Mouse (Mus musculus): ENCODE measurements around the gene Twist1. TPM values are rescaled to one million over a fixed set of nuclear protein-coding genes. Genes with fewer than 3 reads are reported as not detected.

Gene Twist1
- polyA plus RNA-seq, 1 experiment from 2014 or later: 92.7 TPM

DNA sequence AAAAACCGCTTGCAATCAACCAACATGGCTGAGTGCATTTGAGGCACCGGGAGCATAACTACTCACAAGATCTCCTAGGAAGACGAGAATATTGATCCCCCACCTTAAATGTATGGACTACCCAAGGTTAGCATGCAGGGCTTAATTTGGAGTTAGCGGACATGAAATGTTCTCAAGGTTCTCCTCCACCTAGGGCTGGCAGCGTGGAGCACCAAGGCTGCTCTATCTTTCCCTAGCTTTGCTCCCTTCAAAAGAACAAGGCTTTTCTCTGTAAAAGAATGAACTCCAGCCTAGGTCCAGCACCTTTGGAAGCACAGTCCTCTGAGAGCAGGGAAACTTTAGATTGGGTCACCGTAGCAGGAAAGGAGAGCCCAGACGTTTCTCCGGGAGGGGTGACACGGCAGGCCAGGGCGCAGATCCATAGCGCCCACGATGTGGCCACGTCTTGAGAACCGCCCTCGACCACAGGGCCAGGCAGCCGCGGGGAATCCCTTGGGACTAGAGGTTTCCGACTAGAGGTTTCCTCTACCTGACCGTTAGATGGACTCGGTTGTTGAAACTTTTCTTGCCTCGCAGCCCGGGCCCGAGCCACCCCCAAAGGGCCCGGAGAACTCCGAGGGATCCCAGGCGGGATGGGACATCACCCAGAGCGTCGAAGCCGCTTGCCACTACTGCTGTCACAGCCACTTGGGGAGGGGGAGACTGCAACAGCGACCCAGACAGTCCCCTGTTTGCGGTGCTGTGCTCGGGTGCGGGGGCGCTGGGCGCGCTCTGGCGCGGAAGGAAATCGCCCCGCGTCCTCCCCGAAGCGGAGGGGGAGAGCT, 683 bp upstream of the Twist1 start:
- Histone ChIP-seq H3K27me3 (ENCODE audit: control insufficient read depth, insufficient read depth, low read length) (peaks cover 6% of the 10 kb centered on the region), H3K4me2 (ENCODE audit: low read depth, low read length) (peak overlapping the region; percentile 78), H3K27ac (replicated peaks; ENCODE audit: low read depth, low read length) (peak overlapping the region; percentile 98), H3K4me1 (ENCODE audit: control insufficient read depth, insufficient read depth, low read length) (no peaks in the 10 kb centered on the region), H3K36me3 (replicated peaks; ENCODE audit: control insufficient read depth, insufficient read depth, low read depth, low read length) (no peaks in the 10 kb centered on the region), H3K4me3 (ENCODE audit: low read depth, low read length) (peak overlapping the region; percentile 79), H3K9me3 (replicated peaks; ENCODE audit: control insufficient read depth, low read length) (no peaks in the 10 kb centered on the region), H3K9ac (replicated peaks; ENCODE audit: low read length) (peak overlapping the region; percentile 97)
- peak; percentile 63 for DNase-seq (ENCODE audit: low spot score)
- ATAC-seq (replicated peaks; ENCODE audit: insufficient number of reproducible peaks, low FRiP score, low TSS enrichment, low read depth): peak; percentile 58
- under 1% methylated on average over 39 of the region's 43 CpGs for WGBS

DNA sequence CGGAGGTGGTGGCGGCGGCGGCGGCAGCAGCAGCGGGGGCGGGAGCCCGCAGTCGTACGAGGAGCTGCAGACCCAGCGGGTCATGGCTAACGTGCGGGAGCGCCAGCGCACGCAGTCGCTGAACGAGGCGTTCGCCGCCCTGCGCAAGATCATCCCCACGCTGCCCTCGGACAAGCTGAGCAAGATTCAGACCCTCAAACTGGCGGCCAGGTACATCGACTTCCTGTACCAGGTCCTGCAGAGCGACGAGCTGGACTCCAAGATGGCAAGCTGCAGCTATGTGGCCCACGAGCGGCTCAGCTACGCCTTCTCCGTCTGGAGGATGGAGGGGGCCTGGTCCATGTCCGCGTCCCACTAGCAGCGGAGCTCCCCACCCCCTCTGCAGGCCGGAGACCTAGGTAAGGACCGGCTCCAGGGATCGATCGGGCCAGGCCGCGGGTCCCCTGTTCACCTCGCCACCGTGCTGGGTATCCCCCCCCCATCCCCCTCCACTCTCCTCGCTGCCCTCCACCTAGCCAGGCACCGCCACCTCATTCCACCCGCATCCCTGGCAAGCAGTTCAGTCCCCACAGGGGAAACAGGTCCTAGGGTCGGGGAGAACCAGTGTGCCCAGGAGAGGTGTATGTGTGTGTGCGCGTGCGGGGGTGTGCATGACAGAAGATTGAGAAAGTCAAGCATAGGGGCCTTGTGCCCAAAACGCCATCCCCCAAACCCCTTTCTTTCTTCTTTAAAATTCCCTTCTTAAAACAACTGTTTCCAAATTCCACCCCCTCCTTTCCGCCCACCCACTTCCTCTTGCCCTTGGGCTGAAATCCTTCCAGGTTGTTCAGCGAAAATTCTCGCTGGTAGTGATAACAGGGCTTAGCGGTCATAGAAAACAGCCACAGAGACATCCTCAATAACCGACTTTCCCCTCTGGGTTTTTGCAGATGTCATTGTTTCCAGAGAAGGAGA, 1.0 kb downstream of the Twist1 start:
- Histone ChIP-seq H3K4me2 (ENCODE audit: low read depth, low read length) (peak overlapping the region; percentile 78), H3K4me1 (ENCODE audit: control insufficient read depth, insufficient read depth, low read length) (no peaks in the 10 kb centered on the region), H3K36me3 (replicated peaks; ENCODE audit: control insufficient read depth, insufficient read depth, low read depth, low read length) (no peaks in the 10 kb centered on the region), H3K27me3 (ENCODE audit: control insufficient read depth, insufficient read depth, low read length) (peaks cover 6% of the 10 kb centered on the region), H3K9ac (replicated peaks; ENCODE audit: low read length) (peak overlapping the region; percentile 97), H3K9me3 (replicated peaks; ENCODE audit: control insufficient read depth, low read length) (no peaks in the 10 kb centered on the region), H3K27ac (replicated peaks; ENCODE audit: low read depth, low read length) (peak overlapping the region; percentile 98), H3K4me3 (ENCODE audit: low read depth, low read length) (peak overlapping the region; percentile 79)
- WGBS: under 1% methylated on average over 47 of the region's 56 CpGs
- DNase-seq (ENCODE audit: low spot score) (peak; percentile 64), ATAC-seq (replicated peaks; ENCODE audit: insufficient number of reproducible peaks, low FRiP score, low TSS enrichment, low read depth) (peak; percentile 15; the same call in 1 of the 2 replicates)

DNA sequence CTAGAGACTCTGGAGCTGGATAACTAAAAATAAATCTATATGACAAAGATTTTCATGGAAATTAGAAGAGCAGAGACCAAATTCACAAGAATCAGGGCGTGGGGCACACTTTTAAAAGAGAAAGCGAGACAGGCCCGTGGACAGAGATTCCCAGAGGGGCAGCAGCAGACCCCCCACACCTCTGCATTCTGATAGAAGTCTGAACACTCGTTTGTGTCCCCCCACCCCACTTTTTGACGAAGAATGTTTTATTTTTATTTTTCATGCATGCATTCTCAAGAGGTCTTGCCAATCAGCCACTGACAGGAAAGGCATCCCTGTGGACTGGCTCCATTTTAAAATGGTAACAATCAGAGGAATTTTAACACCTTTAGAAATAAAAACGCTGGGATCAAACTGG, 1.7 kb downstream of the Twist1 start:
- H3K9ac ChIP-seq (replicated peaks; ENCODE audit: low read length): peak overlapping the region; percentile 97
- WGBS: 0% methylated on average over 6 of the region's 6 CpGs
- no peaks in the 10 kb centered on the region for H3K36me3 ChIP-seq (replicated peaks; ENCODE audit: control insufficient read depth, insufficient read depth, low read depth, low read length)
- peaks cover 6% of the 10 kb centered on the region for H3K27me3 ChIP-seq (ENCODE audit: control insufficient read depth, insufficient read depth, low read length)
- H3K4me1 ChIP-seq (ENCODE audit: control insufficient read depth, insufficient read depth, low read length): no peaks in the 10 kb centered on the region
- peak overlapping the region; percentile 36 for H3K4me2 ChIP-seq (ENCODE audit: low read depth, low read length)
- peak overlapping the region; percentile 79 for H3K4me3 ChIP-seq (ENCODE audit: low read depth, low read length)
- ATAC-seq (replicated peaks; ENCODE audit: insufficient number of reproducible peaks, low FRiP score, low TSS enrichment, low read depth) (no peak), DNase-seq (ENCODE audit: low spot score) (peak; percentile 53)
- H3K27ac ChIP-seq (replicated peaks; ENCODE audit: low read depth, low read length): peak overlapping the region; percentile 98
- no peaks in the 10 kb centered on the region for H3K9me3 ChIP-seq (replicated peaks; ENCODE audit: control insufficient read depth, low read length)

DNA sequence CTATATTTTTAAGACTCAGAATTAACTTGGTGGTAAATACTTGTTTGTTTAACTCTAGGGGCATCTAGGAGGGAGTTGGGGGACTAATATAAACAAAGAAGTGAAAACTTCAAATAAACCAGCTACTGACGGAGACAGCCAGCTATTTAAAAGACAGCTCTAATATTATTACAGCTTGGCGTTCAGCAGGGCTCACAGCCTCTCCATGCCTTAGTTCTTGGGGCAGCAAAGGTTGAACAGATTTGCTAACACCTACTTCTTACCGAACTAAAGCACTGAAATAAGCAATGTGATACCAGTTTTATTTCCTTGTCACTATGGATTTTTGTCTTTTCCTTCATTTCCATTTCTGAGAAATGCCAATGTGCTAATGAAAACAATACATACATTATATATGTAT, 2.4 kb downstream of the Twist1 start:
- H3K4me2 ChIP-seq (ENCODE audit: low read depth, low read length): peak overlapping the region; percentile 19; the same call in 1 of the 2 replicates
- H3K9ac ChIP-seq (replicated peaks; ENCODE audit: low read length): peak overlapping the region; percentile 72
- peak overlapping the region; percentile 49 for H3K4me3 ChIP-seq (ENCODE audit: low read depth, low read length)
- DNase-seq (ENCODE audit: low spot score) (peak; percentile 45), ATAC-seq (replicated peaks; ENCODE audit: insufficient number of reproducible peaks, low FRiP score, low TSS enrichment, low read depth) (no peak)
- H3K27ac ChIP-seq (replicated peaks; ENCODE audit: low read depth, low read length): peak overlapping the region; percentile 67
- H3K36me3 ChIP-seq (replicated peaks; ENCODE audit: control insufficient read depth, insufficient read depth, low read depth, low read length): no peaks in the 10 kb centered on the region
- H3K9me3 ChIP-seq (replicated peaks; ENCODE audit: control insufficient read depth, low read length): no peaks in the 10 kb centered on the region
- peaks cover 4% of the 10 kb centered on the region for H3K27me3 ChIP-seq (ENCODE audit: control insufficient read depth, insufficient read depth, low read length)
- H3K4me1 ChIP-seq (ENCODE audit: control insufficient read depth, insufficient read depth, low read length): no peaks in the 10 kb centered on the region
- 2% methylated on average over 3 of the region's 3 CpGs for WGBS

DNA sequence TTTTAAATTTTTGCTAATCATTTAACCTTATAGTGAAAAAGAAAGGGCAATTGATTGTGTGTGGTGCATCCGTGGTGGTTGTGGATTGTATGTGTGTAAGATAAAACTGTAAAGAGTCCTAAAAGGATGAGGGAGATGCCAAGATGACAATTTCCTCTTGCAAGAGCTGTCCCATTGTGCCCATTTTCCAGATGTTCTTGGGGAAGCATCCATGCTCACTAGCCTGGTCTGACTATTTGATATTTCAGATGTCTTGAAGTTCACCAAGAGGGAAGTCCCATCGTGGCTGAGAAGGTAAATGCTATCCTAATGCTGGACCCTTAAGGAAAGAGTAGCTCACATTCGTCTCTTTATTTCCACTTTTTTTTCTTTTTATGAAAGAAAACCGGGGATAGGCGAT, 3.5 kb downstream of the Twist1 start:
- Histone ChIP-seq H3K27ac (replicated peaks; ENCODE audit: low read depth, low read length) (peak overlapping the region; percentile 62), H3K4me3 (ENCODE audit: low read depth, low read length) (peak overlapping the region; percentile 40), H3K27me3 (ENCODE audit: control insufficient read depth, insufficient read depth, low read length) (peaks cover 3% of the 10 kb centered on the region; the same call in 1 of the 2 replicates), H3K4me1 (ENCODE audit: control insufficient read depth, insufficient read depth, low read length) (no peaks in the 10 kb centered on the region), H3K9ac (replicated peaks; ENCODE audit: low read length) (peak overlapping the region; percentile 68), H3K36me3 (replicated peaks; ENCODE audit: control insufficient read depth, insufficient read depth, low read depth, low read length) (no peaks in the 10 kb centered on the region), H3K9me3 (replicated peaks; ENCODE audit: control insufficient read depth, low read length) (no peaks in the 10 kb centered on the region), H3K4me2 (ENCODE audit: low read depth, low read length) (peak overlapping the region; percentile 35)
- WGBS: 9% methylated on average over 5 of the region's 5 CpGs
- ATAC-seq (replicated peaks; ENCODE audit: insufficient number of reproducible peaks, low FRiP score, low TSS enrichment, low read depth) (no peak), DNase-seq (ENCODE audit: low spot score) (peak; percentile 65)

DNA sequence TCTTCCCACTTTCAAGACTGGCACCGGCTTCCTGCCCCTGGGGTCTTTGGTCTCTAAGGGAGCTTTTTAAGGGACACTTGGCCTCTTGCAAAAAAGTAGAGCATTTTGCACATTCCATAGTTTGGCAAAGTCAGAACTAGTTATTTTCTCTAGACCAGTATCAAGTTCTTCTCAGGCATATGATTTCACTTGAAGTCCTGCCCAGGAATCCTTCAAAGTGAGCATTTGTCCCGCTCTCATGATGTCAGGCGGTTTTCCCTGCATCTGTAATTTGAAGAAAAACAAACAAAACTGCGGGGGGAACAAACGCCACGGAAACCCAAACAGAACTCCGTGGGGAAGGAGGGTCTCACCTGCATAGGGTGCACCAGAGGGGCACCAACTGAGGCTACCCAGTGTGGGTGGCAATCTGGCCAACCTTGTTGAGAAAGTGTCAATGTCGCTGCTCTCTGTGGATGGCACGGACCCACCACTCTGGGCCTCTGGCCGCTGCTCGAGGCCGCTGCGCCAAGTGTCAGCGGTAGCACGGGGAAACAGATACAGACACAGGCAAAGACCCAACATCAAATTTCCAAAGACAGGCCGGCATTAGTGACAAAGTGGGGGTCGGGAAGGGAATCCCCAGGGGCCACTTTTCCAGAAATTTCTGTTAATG, 4.8 kb downstream of the Twist1 start:
- 1% methylated on average over 17 of the region's 17 CpGs for WGBS
- Histone ChIP-seq H3K4me3 (ENCODE audit: low read depth, low read length) (peak overlapping the region; percentile 40), H3K9ac (replicated peaks; ENCODE audit: low read length) (peak overlapping the region; percentile 79), H3K4me1 (ENCODE audit: control insufficient read depth, insufficient read depth, low read length) (peaks cover 3% of the 10 kb centered on the region; the same call in 1 of the 2 replicates), H3K9me3 (replicated peaks; ENCODE audit: control insufficient read depth, low read length) (no peaks in the 10 kb centered on the region), H3K27me3 (ENCODE audit: control insufficient read depth, insufficient read depth, low read length) (peaks cover 3% of the 10 kb centered on the region; the same call in 1 of the 2 replicates), H3K27ac (replicated peaks; ENCODE audit: low read depth, low read length) (peak overlapping the region; percentile 90), H3K36me3 (replicated peaks; ENCODE audit: control insufficient read depth, insufficient read depth, low read depth, low read length) (no peaks in the 10 kb centered on the region), H3K4me2 (ENCODE audit: low read depth, low read length) (peak overlapping the region; percentile 61)
- ATAC-seq (replicated peaks; ENCODE audit: insufficient number of reproducible peaks, low FRiP score, low TSS enrichment, low read depth): no peak
- peak; percentile 43 for DNase-seq (ENCODE audit: low spot score)

DNA sequence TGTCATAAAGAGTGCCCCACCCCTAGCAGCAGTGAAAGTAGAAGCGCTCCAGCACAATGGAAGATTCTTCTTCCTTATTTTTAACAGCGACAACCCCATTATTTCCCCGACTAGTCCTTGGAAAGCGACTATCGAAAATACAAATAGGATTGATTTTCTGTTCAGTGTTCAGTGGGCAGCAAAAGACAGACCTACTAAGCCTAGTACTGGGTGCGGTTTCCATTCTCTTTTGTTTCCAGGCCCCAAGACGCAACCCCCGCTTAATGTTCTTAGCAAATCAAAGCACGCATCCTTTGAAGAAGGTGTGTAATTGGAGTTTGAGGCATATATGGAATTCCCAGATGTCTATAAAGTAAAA, 5.3 kb downstream of the Twist1 start:
- no peaks in the 10 kb centered on the region for H3K36me3 ChIP-seq (replicated peaks; ENCODE audit: control insufficient read depth, insufficient read depth, low read depth, low read length)
- H3K9ac ChIP-seq (replicated peaks; ENCODE audit: low read length): peak overlapping the region; percentile 79
- peaks cover 3% of the 10 kb centered on the region; the same call in 1 of the 2 replicates for H3K4me1 ChIP-seq (ENCODE audit: control insufficient read depth, insufficient read depth, low read length)
- no peaks in the 10 kb centered on the region for H3K9me3 ChIP-seq (replicated peaks; ENCODE audit: control insufficient read depth, low read length)
- no peak for DNase-seq (ENCODE audit: low spot score)
- H3K4me2 ChIP-seq (ENCODE audit: low read depth, low read length): peak overlapping the region; percentile 61
- H3K27ac ChIP-seq (replicated peaks; ENCODE audit: low read depth, low read length): peak overlapping the region; percentile 90
- H3K4me3 ChIP-seq (ENCODE audit: low read depth, low read length): peak overlapping the region; percentile 40
- no peak for ATAC-seq (replicated peaks; ENCODE audit: insufficient number of reproducible peaks, low FRiP score, low TSS enrichment, low read depth)
- peaks cover 3% of the 10 kb centered on the region; the same call in 1 of the 2 replicates for H3K27me3 ChIP-seq (ENCODE audit: control insufficient read depth, insufficient read depth, low read length)
- WGBS: 3% methylated on average over 9 of the region's 9 CpGs
